Mouse (Mus musculus) limb, embryonic 13.5 days (tissue): ENCODE results near the gene Pepd. TPM values are rescaled to one million over a fixed set of nuclear protein-coding genes. Genes with fewer than 3 reads are reported as not detected.

Source experiments
- ATAC-seq: fragments of 200-750 bp; cut with Nextera tagmentation; 2 replicates; pipeline ENCODE4 v1.8.0; 2017; ENCODE audit warnings: low read depth, moderate number of reproducible peaks, moderate TSS enrichment; ENCODE audit not compliant: low FRiP score
- H3K27ac ChIP-seq: fragments of 300-500 bp; sonication (generic); 2 replicates; pipeline ENCODE4 v1.5.1; 2015; ENCODE audit warnings: inconsistent platforms, mild to moderate bottlenecking, moderate library complexity
- H3K27me3 ChIP-seq: fragments of 300-500 bp; sonication (generic); 2 replicates; pipeline ENCODE4 v1.6.1; 2015; ENCODE audit warnings: mild to moderate bottlenecking, inconsistent platforms
- H3K36me3 ChIP-seq: fragments of 300-500 bp; sonication (generic); 2 replicates; pipeline ENCODE4 v1.6.1; 2015; ENCODE audit warnings: inconsistent platforms, mild to moderate bottlenecking, moderate library complexity
- H3K4me1 ChIP-seq: fragments of 300-500 bp; sonication (generic); 2 replicates; pipeline ENCODE4 v1.6.1; 2015; ENCODE audit warnings: inconsistent platforms
- H3K4me2 ChIP-seq: fragments of 300-500 bp; sonication (generic); replicated peaks from 2 replicates; pipeline ENCODE4 v1.6.1; 2015; ENCODE audit warnings: inconsistent platforms, mild to moderate bottlenecking, moderate library complexity
- H3K4me3 ChIP-seq: fragments of 300-500 bp; sonication (generic); 2 replicates; pipeline ENCODE4 v1.5.1; 2015; ENCODE audit warnings: moderate library complexity, mild to moderate bottlenecking, inconsistent platforms
- H3K9ac ChIP-seq: fragments of 300-500 bp; sonication (generic); 2 replicates; pipeline ENCODE4 v1.6.1; 2015; ENCODE audit warnings: mild to moderate bottlenecking, inconsistent platforms
- H3K9me3 ChIP-seq: fragments of 300-500 bp; sonication (generic); 2 replicates; pipeline ENCODE4 v1.6.1; 2016; ENCODE audit warnings: inconsistent platforms
- WGBS: fragments of 180-500 bp; shearing (Covaris S2); methylation state at CpG from one replicate; pipeline ENCODE4 v1.1.7; 2015; 5-methylcytosine and 5-hydroxymethylcytosine counted together
- microRNA-seq: library from miRNA; unstranded; fragments of <30 nt; microRNA quantifications from one replicate; pipeline ENCODE4, GENCODE M21; 2016
- polyA plus RNA-seq: library from polyadenylated mRNA; unstranded; fragments of >200 nt; fragmentation: Nextera tagmentation; extraction: Ambion mirVana; gene quantifications from 2 replicates; pipeline ENCODE4 v1.2.1, GENCODE M21; 2015

Gene Pepd
- polyA plus RNA-seq, 1 experiment from 2014 or later: 62.6 TPM

DNA sequence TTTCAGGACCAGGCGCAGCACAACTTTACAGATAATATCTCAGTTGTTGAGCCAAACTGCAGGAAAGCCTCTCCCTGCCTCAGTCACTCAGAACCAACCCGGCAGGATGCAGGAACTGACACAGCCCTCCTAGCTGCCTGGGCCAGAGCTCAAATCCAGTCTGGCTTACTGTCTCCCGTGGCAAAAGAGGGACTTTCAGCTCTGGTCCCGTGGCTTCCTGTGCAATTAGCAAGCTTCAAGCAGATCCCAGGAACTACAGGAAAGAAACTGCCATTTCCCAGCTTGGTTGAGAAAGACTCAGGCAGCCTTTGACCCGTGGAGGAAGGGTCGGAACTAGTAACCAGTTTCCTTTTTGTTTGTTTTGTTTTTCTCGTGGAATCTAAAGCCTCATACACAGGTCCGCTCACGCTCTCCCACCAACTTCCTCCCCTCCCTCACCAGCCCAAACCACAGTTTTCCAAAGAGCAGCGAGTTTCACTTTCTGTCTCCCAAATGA is 168.7 kb downstream of the Pepd start:
- peak overlapping the region; percentile 37 for H3K4me2 ChIP-seq
- no peak overlapping the region for H3K27ac ChIP-seq
- no peaks in the 10 kb centered on the region for H3K9me3 ChIP-seq
- no peak overlapping the region for H3K9ac ChIP-seq
- no peak for ATAC-seq
- peaks cover 3% of the 10 kb centered on the region for H3K27me3 ChIP-seq
- no peak overlapping the region for H3K4me3 ChIP-seq
- WGBS: 25% methylated on average over 10 of the region's 10 CpGs
- no peaks in the 10 kb centered on the region for H3K36me3 ChIP-seq
- peaks cover 16% of the 10 kb centered on the region for H3K4me1 ChIP-seq

- H3K4me3 ChIP-seq: no peak overlapping the region
- H3K27me3 ChIP-seq: peaks cover 5% of the 10 kb centered on the region
- peak overlapping the region; percentile 37 for H3K4me2 ChIP-seq
- no peak overlapping the region for H3K9ac ChIP-seq
- H3K27ac ChIP-seq: no peak overlapping the region
- no peaks in the 10 kb centered on the region for H3K9me3 ChIP-seq
- peaks cover 22% of the 10 kb centered on the region for H3K4me1 ChIP-seq
- no peaks in the 10 kb centered on the region for H3K36me3 ChIP-seq
- 79% methylated on average over 9 of the region's 9 CpGs for WGBS
- ATAC-seq: no peak
Observed at GRCm38 (mm10) chr7:35081406-35082104, 169.4 kb downstream of the Pepd start.

- no peak for ATAC-seq
- Histone ChIP-seq H3K27ac (no peak overlapping the region), H3K4me1 (peaks cover 30% of the 10 kb centered on the region), H3K4me2 (no peak overlapping the region), H3K4me3 (no peak overlapping the region), H3K9ac (no peak overlapping the region), H3K36me3 (no peaks in the 10 kb centered on the region), H3K9me3 (no peaks in the 10 kb centered on the region), H3K27me3 (peaks cover 14% of the 10 kb centered on the region)
- WGBS: 71% methylated on average over 12 of the region's 12 CpGs
Observed at GRCm38 (mm10) chr7:35084565-35085360, 172.6 kb downstream of the Pepd start.

DNA sequence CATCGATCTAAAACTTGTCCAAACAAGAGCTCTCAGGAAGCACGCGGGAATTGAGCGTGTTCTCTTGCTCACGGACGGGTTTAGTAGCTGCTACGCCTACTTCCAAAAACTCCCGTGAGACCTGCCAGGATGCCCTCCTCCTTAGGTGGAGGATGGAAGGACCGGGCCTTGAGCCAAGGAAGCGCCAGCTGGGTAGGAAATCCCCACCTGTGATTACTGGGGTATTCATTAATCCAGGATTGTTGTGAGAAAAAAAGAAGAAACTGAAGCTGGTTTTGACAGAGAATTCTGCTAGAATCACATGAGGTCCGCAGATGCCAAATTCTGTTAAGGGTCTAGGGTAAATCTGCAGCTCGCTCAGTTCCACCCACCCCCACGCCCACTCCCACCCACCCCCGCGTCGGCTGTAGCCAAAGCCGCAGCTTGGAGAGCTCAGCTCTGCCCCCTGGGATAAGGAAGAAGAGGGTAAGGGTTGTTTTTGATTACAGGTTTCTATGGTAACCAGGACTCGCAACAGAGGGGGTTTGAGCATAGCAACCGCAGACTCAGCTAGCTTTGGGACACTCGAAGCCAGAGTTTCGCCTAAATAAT is 174.2 kb downstream of the Pepd start:
- peaks cover 21% of the 10 kb centered on the region for H3K4me1 ChIP-seq
- H3K4me3 ChIP-seq: peak overlapping the region; percentile 25
- no peaks in the 10 kb centered on the region for H3K36me3 ChIP-seq
- H3K9me3 ChIP-seq: no peaks in the 10 kb centered on the region
- H3K27ac ChIP-seq: no peak overlapping the region
- peaks cover 14% of the 10 kb centered on the region for H3K27me3 ChIP-seq
- H3K4me2 ChIP-seq: peak overlapping the region; percentile 62
- H3K9ac ChIP-seq: peak overlapping the region; percentile 40; the same call in 1 of the 2 replicates
- 1% methylated on average over 21 of the region's 21 CpGs for WGBS
- peak; percentile 36; the same call in 1 of the 2 replicates for ATAC-seq

DNA sequence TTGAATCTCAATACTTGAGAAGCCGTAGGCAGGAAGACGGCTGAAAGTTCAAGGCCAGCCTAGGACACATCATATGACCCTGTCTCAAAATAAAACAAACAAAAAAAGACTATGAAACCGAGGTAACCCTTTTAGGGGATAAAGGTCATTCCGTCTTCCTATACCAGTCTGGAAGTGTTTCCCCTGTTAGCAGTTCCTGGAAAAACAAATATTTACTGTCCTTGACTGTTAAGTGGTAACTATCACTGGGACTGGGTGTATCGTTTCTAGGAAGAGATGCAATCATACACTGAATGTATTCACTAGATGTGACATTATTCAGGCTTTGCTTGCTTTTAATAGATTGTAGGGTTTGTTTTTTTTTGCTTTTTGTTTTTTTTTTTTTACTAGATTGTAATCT is 178.4 kb downstream of the Pepd start:
- H3K36me3 ChIP-seq: no peaks in the 10 kb centered on the region
- peaks cover 17% of the 10 kb centered on the region for H3K4me1 ChIP-seq
- H3K27me3 ChIP-seq: peaks cover 14% of the 10 kb centered on the region
- H3K4me2 ChIP-seq: no peak overlapping the region
- no peak overlapping the region for H3K9ac ChIP-seq
- 84% methylated on average over 5 of the region's 5 CpGs for WGBS
- no peak for ATAC-seq
- H3K4me3 ChIP-seq: no peak overlapping the region
- H3K27ac ChIP-seq: no peak overlapping the region
- H3K9me3 ChIP-seq: no peaks in the 10 kb centered on the region

Small RNA genes lying within 50 kb of the gene (microRNA-seq; reads per million reads assigned to microRNA genes)
- gene Gm25033: not detected

Other genes starting within 250 kb of the Pepd start
- 2.2 TPM in 2 replicates for gene Chst8, start 99.7 kb upstream of the Pepd start, polyA plus RNA-seq
- 42.5 and 45.6 TPM in 2 replicates for gene Cebpg, start 144.2 kb downstream of the Pepd start, polyA plus RNA-seq
- gene Cebpa, start 206.9 kb downstream of the Pepd start, polyA plus RNA-seq: 2.0 and 2.2 TPM in 2 replicates